Mouse (Mus musculus): Measurements from ENCODE around the gene Cox18. TPM values are rescaled to one million over a fixed set of nuclear protein-coding genes. Genes with fewer than 3 reads are reported as not detected.
"Not testable (repeated sequence)": the region's sequence is repeated elsewhere in the genome, so short reads cannot be mapped to it uniquely, and the experiment has no call there.

The Cox18 gene
- 33.7 and 37.5 TPM in 2 replicates for polyA plus RNA-seq (2012; rRNA removed)

DNA sequence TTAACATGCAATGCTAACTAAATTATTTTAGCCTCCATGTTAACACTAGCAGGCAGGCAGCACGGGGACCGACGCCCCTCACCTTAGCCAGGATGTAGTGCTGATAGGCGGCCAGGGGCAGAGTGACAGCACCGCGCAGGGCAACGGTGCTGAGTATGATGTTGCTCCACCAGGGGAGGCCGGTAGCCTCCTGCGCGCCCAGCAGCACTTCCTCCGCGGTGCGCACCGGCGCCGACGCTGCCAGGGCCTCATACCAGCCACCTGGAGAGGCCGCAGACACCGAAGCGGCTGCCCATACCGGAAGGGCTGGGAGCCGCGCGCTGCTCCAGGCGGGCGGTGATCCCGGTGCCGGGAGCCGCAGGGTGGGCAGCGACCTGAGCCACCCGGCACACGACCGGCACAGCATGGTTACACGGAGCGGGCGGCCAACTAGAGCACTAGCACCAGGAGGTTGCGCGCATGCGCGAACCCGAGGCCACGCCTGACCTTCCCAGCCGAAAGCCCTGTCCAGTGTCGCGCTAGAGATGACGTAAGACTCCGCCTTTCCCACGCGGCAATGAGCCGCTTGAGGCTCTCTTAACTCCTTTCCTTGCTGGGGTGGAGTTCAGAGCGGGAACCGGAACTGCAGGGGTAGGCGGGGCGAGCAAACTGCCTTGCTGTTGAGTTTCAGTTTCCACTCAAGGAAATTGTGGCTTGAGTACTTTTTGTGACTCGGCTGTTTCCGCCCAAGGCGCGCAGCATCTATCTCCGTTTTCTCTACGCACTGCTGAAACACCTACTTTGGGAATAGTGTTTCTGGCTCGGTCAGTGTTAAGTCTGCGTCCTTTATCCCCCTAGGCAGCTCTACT is at the start of gene Cox18:
TSS of gene Cox18 (minus strand) at position 468 of the 848 bp plus-strand sequence.
- Histone ChIP-seq H3K27ac (ENCODE audit: insufficient read depth, low read length) (peak within 1 kb of the TSS; percentile 51; the same call in 1 of the 2 replicates), H3K4me3 (ENCODE audit: insufficient read depth, low read length) (peak within 1 kb of the TSS; percentile 83), H3K4me1 (ENCODE audit: control insufficient read depth, insufficient read depth, low read length) (0 out of 2 replicates have a peak, but pooled peaks cover 3% of the 10 kb centered on the region)
- TF ChIP-seq CTCF (IDR thresholded peaks at IDR 0.05; ENCODE audit: extremely low read depth, insufficient read depth, low read length), result no peak
- peak; percentile 82 for TF ChIP-seq POLR2A (IDR thresholded peaks at IDR 0.05; ENCODE audit: extremely low read depth, insufficient read depth, low read length)

DNA sequence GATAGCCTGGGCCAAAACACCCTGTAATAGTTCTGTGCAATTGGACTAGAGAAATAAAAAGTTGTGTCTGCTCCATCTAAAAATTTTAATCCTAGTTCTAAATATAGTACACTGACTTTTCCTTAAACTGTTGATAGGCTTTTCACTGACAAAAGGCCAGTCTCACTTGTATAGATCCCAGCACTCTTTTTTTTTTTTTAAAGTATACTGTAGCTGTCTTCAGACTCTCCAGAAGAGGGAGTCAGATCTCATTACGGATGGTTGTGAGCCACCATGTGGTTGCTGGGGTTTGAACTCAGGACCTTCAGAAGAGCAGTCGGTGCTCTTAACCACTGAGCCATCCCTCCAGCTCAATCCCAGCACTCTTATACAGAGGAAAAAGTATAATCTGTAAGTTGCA is 38.4 kb upstream of the Cox18 start:
- H3K4me3 ChIP-seq (ENCODE audit: insufficient read depth, low read length); H3K4me1 ChIP-seq (ENCODE audit: control insufficient read depth, insufficient read depth, low read length); H3K27ac ChIP-seq (ENCODE audit: insufficient read depth, low read length): not testable (repeated sequence)

DNA sequence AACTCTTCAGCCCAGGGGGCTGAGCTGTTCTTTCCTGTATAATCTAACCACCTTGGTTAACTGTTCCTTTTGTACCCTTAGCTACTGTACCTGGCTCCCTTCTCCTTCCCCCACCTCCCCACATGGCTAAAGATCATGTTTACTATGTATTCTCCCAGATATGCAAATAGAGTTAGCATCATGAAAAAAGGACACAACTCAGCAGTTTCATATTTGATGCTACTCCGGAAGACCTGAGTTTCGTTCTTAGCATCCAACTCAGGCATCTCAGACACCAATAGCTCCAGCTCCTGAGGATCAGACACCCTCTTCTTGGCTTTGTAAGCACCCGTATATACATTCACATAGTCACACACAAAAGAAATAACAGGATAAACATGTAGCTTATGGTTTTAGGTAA is 33.2 kb upstream of the Cox18 start:
- H3K27ac ChIP-seq (ENCODE audit: insufficient read depth, low read length), result no peak overlapping the region
- TF ChIP-seq CTCF (IDR thresholded peaks at IDR 0.05; ENCODE audit: extremely low read depth, insufficient read depth, low read length) (no peak), POLR2A (IDR thresholded peaks at IDR 0.05; ENCODE audit: extremely low read depth, insufficient read depth, low read length) (no peak)
- H3K4me1 ChIP-seq (ENCODE audit: control insufficient read depth, insufficient read depth, low read length), result no peaks in the 10 kb centered on the region
- no peak overlapping the region for H3K4me3 ChIP-seq (ENCODE audit: insufficient read depth, low read length)

GRCm38 (mm10) chr5:90247503-90247902 is 23.7 kb upstream of the Cox18 start:
- TF ChIP-seq CTCF (IDR thresholded peaks at IDR 0.05; ENCODE audit: extremely low read depth, insufficient read depth, low read length), result no peak
- TF ChIP-seq POLR2A (IDR thresholded peaks at IDR 0.05; ENCODE audit: extremely low read depth, insufficient read depth, low read length), result no peak
- no peak overlapping the region for H3K27ac ChIP-seq (ENCODE audit: insufficient read depth, low read length)
- no peaks in the 10 kb centered on the region for H3K4me1 ChIP-seq (ENCODE audit: control insufficient read depth, insufficient read depth, low read length)
- H3K4me3 ChIP-seq (ENCODE audit: insufficient read depth, low read length), result no peak overlapping the region

DNA sequence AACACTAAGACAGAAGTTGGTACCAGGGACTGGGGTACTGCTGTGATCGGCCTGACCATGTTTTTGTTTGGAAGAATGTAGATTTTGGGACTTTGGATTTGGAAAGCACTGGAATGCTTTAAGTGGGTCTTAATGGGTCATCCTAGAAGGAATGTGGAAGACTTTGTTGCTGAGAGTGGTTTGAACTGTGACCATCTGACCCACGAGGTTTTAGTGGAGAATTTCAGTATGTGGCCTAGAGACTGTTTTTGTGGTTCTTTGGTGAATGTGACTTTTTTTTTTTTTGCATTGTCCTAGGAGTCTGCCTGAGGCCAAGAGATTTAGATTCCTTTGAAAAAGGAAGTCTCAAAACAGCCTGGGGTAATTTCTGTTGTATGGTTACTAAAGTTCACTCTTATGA is 23.2 kb upstream of the Cox18 start:
- no peak overlapping the region for H3K27ac ChIP-seq (ENCODE audit: insufficient read depth, low read length)
- no peaks in the 10 kb centered on the region for H3K4me1 ChIP-seq (ENCODE audit: control insufficient read depth, insufficient read depth, low read length)
- H3K4me3 ChIP-seq (ENCODE audit: insufficient read depth, low read length), result no peak overlapping the region
- TF ChIP-seq CTCF (IDR thresholded peaks at IDR 0.05; ENCODE audit: extremely low read depth, insufficient read depth, low read length) (no peak), POLR2A (IDR thresholded peaks at IDR 0.05; ENCODE audit: extremely low read depth, insufficient read depth, low read length) (no peak)

- Histone ChIP-seq H3K4me3 (ENCODE audit: insufficient read depth, low read length) (no peak overlapping the region), H3K4me1 (ENCODE audit: control insufficient read depth, insufficient read depth, low read length) (no peaks in the 10 kb centered on the region), H3K27ac (ENCODE audit: insufficient read depth, low read length) (no peak overlapping the region)
- TF ChIP-seq POLR2A (IDR thresholded peaks at IDR 0.05; ENCODE audit: extremely low read depth, insufficient read depth, low read length), result no peak
- TF ChIP-seq CTCF (IDR thresholded peaks at IDR 0.05; ENCODE audit: extremely low read depth, insufficient read depth, low read length), result no peak
Observed at GRCm38 (mm10) chr5:90246567-90246966, 22.8 kb upstream of the Cox18 start.

- no peak overlapping the region for H3K4me3 ChIP-seq (ENCODE audit: insufficient read depth, low read length)
- H3K27ac ChIP-seq (ENCODE audit: insufficient read depth, low read length), result no peak overlapping the region
- no peak for TF ChIP-seq CTCF (IDR thresholded peaks at IDR 0.05; ENCODE audit: extremely low read depth, insufficient read depth, low read length)
- TF ChIP-seq POLR2A (IDR thresholded peaks at IDR 0.05; ENCODE audit: extremely low read depth, insufficient read depth, low read length), result no peak
- H3K4me1 ChIP-seq (ENCODE audit: control insufficient read depth, insufficient read depth, low read length), result no peaks in the 10 kb centered on the region
Observed at GRCm38 (mm10) chr5:90245416-90245815, 21.6 kb upstream of the Cox18 start.

DNA sequence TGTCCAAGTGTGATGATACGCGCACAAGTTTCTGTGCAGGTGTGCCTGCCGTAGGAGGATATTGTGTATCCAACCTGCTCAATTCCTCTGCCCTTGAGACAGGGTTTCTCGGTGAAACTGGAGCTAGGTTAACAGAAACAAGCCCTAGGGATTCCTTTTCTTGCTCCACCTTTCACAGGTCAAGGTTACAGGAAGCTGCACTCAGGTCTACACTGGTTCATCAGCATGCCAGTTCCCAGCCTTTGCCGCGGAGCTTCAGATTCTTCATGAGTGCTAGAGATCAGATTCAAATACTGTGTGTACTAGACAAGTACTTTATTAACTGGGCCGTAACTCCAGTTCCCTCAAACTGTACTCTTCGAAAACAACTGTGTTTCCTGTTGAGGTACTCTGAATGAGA is 11.4 kb upstream of the Cox18 start:
- TF ChIP-seq POLR2A (IDR thresholded peaks at IDR 0.05; ENCODE audit: extremely low read depth, insufficient read depth, low read length) (no peak), CTCF (IDR thresholded peaks at IDR 0.05; ENCODE audit: extremely low read depth, insufficient read depth, low read length) (no peak)
- no peaks in the 10 kb centered on the region for H3K4me1 ChIP-seq (ENCODE audit: control insufficient read depth, insufficient read depth, low read length)
- no peak overlapping the region for H3K27ac ChIP-seq (ENCODE audit: insufficient read depth, low read length)
- no peak overlapping the region for H3K4me3 ChIP-seq (ENCODE audit: insufficient read depth, low read length)

DNA sequence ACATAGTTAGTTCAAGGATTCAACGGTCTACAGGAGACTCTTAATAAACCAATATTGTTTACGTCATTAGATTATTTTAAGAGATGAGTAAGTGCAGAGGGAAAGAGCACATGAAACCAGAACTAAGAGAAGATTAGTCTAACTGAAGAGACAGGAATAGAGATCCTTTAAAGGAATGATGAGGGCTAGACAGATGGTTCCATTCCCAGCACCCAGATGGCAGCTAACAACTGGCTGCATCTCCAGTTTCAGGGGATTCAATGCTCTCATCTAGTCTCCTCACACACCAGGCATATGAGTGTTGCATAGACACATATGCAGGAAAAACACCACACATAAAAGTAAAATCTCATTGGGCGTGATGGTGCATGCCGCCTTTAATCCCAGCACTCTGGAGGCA is 9.5 kb upstream of the Cox18 start:
- Histone ChIP-seq H3K27ac (ENCODE audit: insufficient read depth, low read length) (no peak overlapping the region), H3K4me1 (ENCODE audit: control insufficient read depth, insufficient read depth, low read length) (no peaks in the 10 kb centered on the region), H3K4me3 (ENCODE audit: insufficient read depth, low read length) (no peak overlapping the region)
- TF ChIP-seq POLR2A (IDR thresholded peaks at IDR 0.05; ENCODE audit: extremely low read depth, insufficient read depth, low read length) (no peak), CTCF (IDR thresholded peaks at IDR 0.05; ENCODE audit: extremely low read depth, insufficient read depth, low read length) (no peak)

GRCm38 (mm10) chr5:90229760-90230159 is 6.0 kb upstream of the Cox18 start:
- H3K4me3 ChIP-seq (ENCODE audit: insufficient read depth, low read length), result no peak overlapping the region
- TF ChIP-seq CTCF (IDR thresholded peaks at IDR 0.05; ENCODE audit: extremely low read depth, insufficient read depth, low read length), result no peak
- TF ChIP-seq POLR2A (IDR thresholded peaks at IDR 0.05; ENCODE audit: extremely low read depth, insufficient read depth, low read length), result no peak
- no peaks in the 10 kb centered on the region for H3K4me1 ChIP-seq (ENCODE audit: control insufficient read depth, insufficient read depth, low read length)
- H3K27ac ChIP-seq (ENCODE audit: insufficient read depth, low read length), result no peak overlapping the region

All from cortical plate, adult 2 months (tissue).